Mouse (Mus musculus) liver, embryonic 14.5 days (tissue): ENCODE results near the gene 9330182O14Rik. TPM values are rescaled to one million over a fixed set of nuclear protein-coding genes. Genes with fewer than 3 reads are reported as not detected.

Source experiments
- ATAC-seq: fragments of 200-750 bp; cut with Nextera tagmentation; 2 replicates; pipeline ENCODE4 v1.8.0; 2017; ENCODE audit warnings: moderate number of reproducible peaks, mild to moderate bottlenecking, moderate library complexity; ENCODE audit not compliant: insufficient read depth
- DNase-seq, 3 experiments: peaks; one replicate each; pipeline ENCODE4 v3.0.0-alpha.2; 2012 to 2013; ENCODE audit warnings: low read depth in 3 of 3, low spot score in 3 of 3
- H3K27ac ChIP-seq: fragments of 300-500 bp; sonication (generic); 2 replicates; pipeline ENCODE4 v1.5.1; 2014; ENCODE audit warnings: moderate library complexity, mild to moderate bottlenecking, control low read depth, inconsistent platforms
- H3K27me3 ChIP-seq: fragments of 300-500 bp; sonication (generic); 2 replicates; pipeline ENCODE4 v1.6.1; 2014; ENCODE audit warnings: mild to moderate bottlenecking, low read length, moderate library complexity; ENCODE audit not compliant: control insufficient read depth, insufficient read depth
- H3K36me3 ChIP-seq: fragments of 300-500 bp; sonication (generic); replicated peaks from 2 replicates; pipeline ENCODE4 v1.6.1; 2014; ENCODE audit warnings: low read depth; ENCODE audit not compliant: control insufficient read depth, insufficient read depth
- H3K4me1 ChIP-seq, 2 experiments: fragments of 200-500 bp in 1 of 2; fragments of 300-500 bp in 1 of 2; sonication (generic) in 1 of 2; replicated peaks; 2 replicates each; pipeline ENCODE4 v1.6.1; 2012 to 2014; ENCODE audit warnings: antibody characterized with exemption in 1 of 2, inconsistent platforms in 1 of 2, low read length in 1 of 2; ENCODE audit not compliant: control insufficient read depth in 2 of 2, insufficient read depth in 2 of 2
- H3K4me2 ChIP-seq: fragments of 300-500 bp; sonication (generic); 2 replicates; pipeline ENCODE4 v1.6.1; 2014; ENCODE audit warnings: low read depth, mild to moderate bottlenecking, control low read depth, moderate library complexity
- H3K4me3 ChIP-seq, 2 experiments: fragments of 200-500 bp in 1 of 2; fragments of 300-500 bp in 1 of 2; sonication (generic) in 1 of 2; 2 replicates each; pipeline ENCODE4 v1.5.1; 2012 to 2014; ENCODE audit warnings: low read depth in 2 of 2, low read length in 2 of 2, mild to moderate bottlenecking in 2 of 2, control low read depth in 1 of 2, inconsistent platforms in 1 of 2, moderate library complexity in 1 of 2; ENCODE audit not compliant: insufficient read depth in 1 of 2
- H3K9ac ChIP-seq: fragments of 300-500 bp; sonication (generic); replicated peaks from 2 replicates; pipeline ENCODE4 v1.6.1; 2014; ENCODE audit warnings: mild to moderate bottlenecking, control low read depth, moderate library complexity
- H3K9me3 ChIP-seq: fragments of 300-500 bp; sonication (generic); 2 replicates; pipeline ENCODE4 v1.6.1; 2016; ENCODE audit warnings: low read length, mixed read lengths; ENCODE audit not compliant: control insufficient read depth
- CTCF ChIP-seq: IDR thresholded peaks from 2 replicates; pipeline ENCODE4 v1.5.1; 2016; ENCODE audit warnings: antibody characterized with exemption, low read depth, control low read depth
- EP300 ChIP-seq: IDR thresholded peaks from 2 replicates; pipeline ENCODE4 v1.6.1; 2016; ENCODE audit warnings: antibody characterized with exemption, low read depth
- WGBS: fragments of 180-500 bp; shearing (Covaris S2); extraction: QIAGEN DNeasy Blood & Tissue Kit; methylation state at CpG from one replicate; pipeline ENCODE4 v1.1.7; 2014; ENCODE audit not compliant: insufficient replicate concordance; 5-methylcytosine and 5-hydroxymethylcytosine counted together
- polyA plus RNA-seq, 2 experiments: library from polyadenylated mRNA; depleted of rRNA in 1 of 2; stranded (reverse) in 1 of 2; unstranded in 1 of 2; fragments of >200 nt; fragmentation: Nextera tagmentation in 1 of 2; extraction: Ambion mirVana in 1 of 2; gene quantifications; 2 replicates each; pipeline versions ENCODE4 v1.2.1 to v1.2.3; 2012 to 2014

9330182O14Rik gene
- polyA plus RNA-seq, 2 experiments, result not detected

- Histone ChIP-seq H3K4me2 (no peak overlapping the region), H3K27me3 (no peaks in the 10 kb centered on the region), H3K9me3 (no peaks in the 10 kb centered on the region), H3K36me3 (no peaks in the 10 kb centered on the region), H3K27ac (no peak overlapping the region), H3K4me3 (no peak overlapping the region), H3K9ac (no peak overlapping the region), H3K4me1 (no peaks in the 10 kb centered on the region)
- ATAC-seq (no peak), DNase-seq (no peak)
- TF ChIP-seq EP300 (no peak), CTCF (no peak)
- 58% methylated on average over 3 of the region's 3 CpGs for WGBS
These were observed 17.8 kb upstream of the 9330182O14Rik start for GRCm38 (mm10) chr15:40116396-40116795.

- Histone ChIP-seq H3K4me3 (no peak overlapping the region), H3K9ac (no peak overlapping the region), H3K4me1 (no peaks in the 10 kb centered on the region), H3K27ac (no peak overlapping the region), H3K27me3 (no peaks in the 10 kb centered on the region), H3K36me3 (no peaks in the 10 kb centered on the region), H3K9me3 (no peaks in the 10 kb centered on the region), H3K4me2 (no peak overlapping the region)
- ATAC-seq, result no peak
- no peak for DNase-seq
- 67% methylated on average over 9 of the region's 9 CpGs for WGBS
- TF ChIP-seq EP300, result no peak
- no peak for TF ChIP-seq CTCF
These were observed 9.8 kb upstream of the 9330182O14Rik start for GRCm38 (mm10) chr15:40124211-40124953.

- ATAC-seq, result no peak
- no peaks in the 10 kb centered on the region for H3K27me3 ChIP-seq
- H3K9ac ChIP-seq, result no peak overlapping the region
- TF ChIP-seq EP300 (no peak), CTCF (no peak)
- DNase-seq, result no peak
- 59% methylated on average over 5 of the region's 5 CpGs for WGBS
- H3K9me3 ChIP-seq, result no peaks in the 10 kb centered on the region
- no peak overlapping the region for H3K27ac ChIP-seq
- no peak overlapping the region for H3K4me2 ChIP-seq
- H3K4me3 ChIP-seq, result no peak overlapping the region
- H3K36me3 ChIP-seq, result no peaks in the 10 kb centered on the region
- H3K4me1 ChIP-seq, result no peaks in the 10 kb centered on the region
These were observed 4.7 kb upstream of the 9330182O14Rik start for GRCm38 (mm10) chr15:40129496-40129895.

DNA sequence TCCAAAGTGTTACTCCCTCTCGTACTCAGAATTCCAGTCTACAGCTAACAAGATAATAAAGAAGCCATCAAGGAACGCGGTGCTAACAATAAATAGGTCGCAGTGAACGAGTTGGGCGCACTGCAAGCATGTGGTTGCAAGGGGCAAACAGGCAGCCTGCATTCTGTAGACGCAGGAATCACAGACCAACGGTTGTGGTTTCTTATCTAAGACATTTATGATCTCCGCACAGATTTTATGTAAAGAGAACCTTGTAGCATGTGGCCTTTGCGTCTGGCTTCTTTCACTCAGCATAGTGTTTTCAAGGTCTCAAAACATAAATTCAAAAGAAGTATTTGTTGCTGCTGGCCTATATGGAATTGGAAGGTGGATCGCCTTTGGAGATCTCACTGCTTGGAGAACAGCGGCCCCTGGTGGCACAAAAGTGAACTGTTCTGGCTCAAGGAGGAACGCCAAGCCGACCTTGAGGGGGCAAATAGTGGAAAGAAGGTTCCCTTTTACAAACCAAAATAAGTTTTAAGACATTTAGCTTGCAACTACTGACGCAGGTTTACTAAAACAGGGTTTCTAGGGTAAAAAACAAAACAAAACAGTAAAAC is 3.2 kb upstream of the 9330182O14Rik start:
- Histone ChIP-seq H3K4me1 (no peaks in the 10 kb centered on the region), H3K4me2 (no peak overlapping the region), H3K9me3 (no peaks in the 10 kb centered on the region), H3K4me3 (no peak overlapping the region), H3K27ac (no peak overlapping the region), H3K9ac (no peak overlapping the region), H3K36me3 (no peaks in the 10 kb centered on the region), H3K27me3 (no peaks in the 10 kb centered on the region)
- WGBS, result 13% methylated on average over 15 of the region's 15 CpGs
- TF ChIP-seq EP300 (no peak), CTCF (peak; percentile 91)
- ATAC-seq (no peak), DNase-seq (peak in 2 of 3 experiments; percentile 1 to 7)

DNA sequence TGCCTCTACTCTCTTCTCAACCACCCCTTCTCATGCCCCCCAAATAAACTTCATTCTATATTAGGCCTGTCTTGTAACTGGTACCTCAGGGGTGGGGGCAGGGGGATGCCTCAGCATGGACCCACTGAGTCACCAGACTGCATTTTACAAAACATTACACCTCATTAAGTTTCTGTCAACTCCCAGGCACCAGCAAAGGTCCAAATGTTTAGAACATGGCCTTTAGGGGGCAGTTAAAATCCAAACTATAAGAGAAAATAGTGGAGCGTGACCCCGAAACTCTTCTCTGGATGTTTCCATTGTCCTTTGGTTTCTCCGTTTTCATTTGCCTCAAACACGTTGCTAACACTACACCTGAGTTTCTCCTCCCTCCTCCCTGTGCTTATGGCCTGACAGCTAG is 1.8 kb upstream of the 9330182O14Rik start:
- DNase-seq, result no peak
- no peaks in the 10 kb centered on the region for H3K4me1 ChIP-seq
- 57% methylated on average over 4 of the region's 4 CpGs for WGBS

More for the DNA sequence above, 1.8 kb upstream of the 9330182O14Rik start:
- Histone ChIP-seq H3K9ac (no peak overlapping the region), H3K9me3 (no peaks in the 10 kb centered on the region), H3K4me2 (no peak overlapping the region), H3K4me3 (no peak overlapping the region), H3K27me3 (no peaks in the 10 kb centered on the region), H3K36me3 (no peaks in the 10 kb centered on the region), H3K27ac (no peak overlapping the region)
- no peak for ATAC-seq
- TF ChIP-seq CTCF (no peak), EP300 (no peak)
